In genomic region chr2:155284647-155285046, GRCm38 (mm10) we compare ENCODE assay signal across 15 mouse cellular contexts. TPM values are rescaled to one million over a fixed set of nuclear protein-coding genes. Genes with fewer than 3 reads are reported as not detected.
DNase-seq lines count a peak whose midpoint lies in the region; ATAC-seq and TF ChIP-seq lines count a peak whose summit lies in the region.
"Had no signal": no experiment of that assay in that cellular context is flagged by ENCODE, and none has a peak within 500 bp of the region (broad histone marks: within the 10 kb centered on the region; RNA-seq: fewer than 3 reads in every experiment).

No protein-coding gene starts in this region.

- TF ChIP-seq CTCF in left cerebral cortex, adult 2 months (IDR thresholded peaks at IDR 0.05): no peak
- TF ChIP-seq CTCF in heart, postnatal 0 days (IDR thresholded peaks at IDR 0.05; ENCODE audit: low read depth): no peak

- 33% methylated on average over 7 of the region's 7 CpGs for WGBS in heart, postnatal 0 days
- WGBS in stomach, embryonic 15.5 days: 58% methylated on average over 7 of the region's 7 CpGs

- H3K4me1 ChIP-seq in heart, postnatal 0 days (ENCODE audit: control insufficient read depth, insufficient read depth): peaks cover 30% of the 10 kb centered on the region
- no peaks in the 10 kb centered on the region for H3K4me1 ChIP-seq in stomach, embryonic 15.5 days
- H3K4me1 ChIP-seq: embryonic facial prominence, embryonic 12.5 days; forebrain, embryonic 10.5 days had no signal

- DNase-seq in left cerebral cortex, adult 2 months (ENCODE audit: extremely low spot score in 1 of 2, low spot score in 2 of 2): no peak
- DNase-seq in left cerebral cortex, adult 18-20 months (ENCODE audit: low spot score in 2 of 2): no peak
- DNase-seq in heart, adult 18-20 months: peak; percentile 58 to 62
- peak; percentile 16 for DNase-seq in heart, postnatal 0 days (ENCODE audit: low spot score)
- no peak for DNase-seq in cerebellum, postnatal 10 days
- DNase-seq: cerebellum, postnatal 36 days; kidney, postnatal 36 days; lung, embryonic 14.5 days; right cerebral cortex, postnatal 25 days had no signal

- H3K9me3 ChIP-seq in heart, postnatal 0 days (replicated peaks; ENCODE audit: control insufficient read depth, low read length): no peaks in the 10 kb centered on the region
- H3K9me3 ChIP-seq in stomach, embryonic 15.5 days: no peaks in the 10 kb centered on the region
- H3K9me3 ChIP-seq: embryonic facial prominence, embryonic 12.5 days; forebrain, embryonic 10.5 days had no signal

- 0 out of 2 replicates have a peak overlapping the region, but pooled peaks have one; percentile 0 for H3K9ac ChIP-seq in heart, postnatal 0 days (replicated peaks; ENCODE audit: low read depth, low read length)
- H3K9ac ChIP-seq in stomach, embryonic 15.5 days: no peak overlapping the region
- H3K9ac ChIP-seq: embryonic facial prominence, embryonic 12.5 days; lung, embryonic 14.5 days had no signal

- TF ChIP-seq EP300 in heart, postnatal 0 days (IDR thresholded peaks at IDR 0.05; ENCODE audit: low read depth): no peak

- H3K27me3 ChIP-seq in heart, postnatal 0 days (ENCODE audit: control insufficient read depth, insufficient read depth, low read length): no peaks in the 10 kb centered on the region
- H3K27me3 ChIP-seq in stomach, embryonic 15.5 days (replicated peaks): no peaks in the 10 kb centered on the region
- H3K27me3 ChIP-seq: embryonic facial prominence, embryonic 12.5 days had no signal

- H3K36me3 ChIP-seq in heart, postnatal 0 days (replicated peaks; ENCODE audit: control insufficient read depth, insufficient read depth, low read length): no peaks in the 10 kb centered on the region; the same call in 1 of the 2 replicates
- H3K36me3 ChIP-seq in stomach, embryonic 15.5 days: peaks cover 7% of the 10 kb centered on the region; the same call in 1 of the 2 replicates

- no peak for ATAC-seq in heart, postnatal 0 days (ENCODE audit: insufficient read depth, low read depth)
- ATAC-seq in stomach, embryonic 15.5 days (ENCODE audit: insufficient read depth, low FRiP score, low read depth): no peak
- no peak for ATAC-seq in megakaryocyte progenitor cell, adult 5-6 weeks (replicated peaks; ENCODE audit: poor library complexity)
- ATAC-seq: CD4-positive, CD25-positive, alpha-beta regulatory T cell, adult 4 months; hindbrain, embryonic 16.5 days had no signal

- H3K4me3 ChIP-seq in left cerebral cortex, adult 2 months: no peak overlapping the region
- no peak overlapping the region for H3K4me3 ChIP-seq in heart, postnatal 0 days (ENCODE audit: low read depth, low read length)
- H3K4me3 ChIP-seq in stomach, embryonic 15.5 days (replicated peaks): no peak overlapping the region
- H3K4me3 ChIP-seq: embryonic facial prominence, embryonic 12.5 days; forebrain, embryonic 10.5 days had no signal

- no peak overlapping the region; the same call in 1 of the 2 replicates for H3K4me2 ChIP-seq in heart, postnatal 0 days (ENCODE audit: low read depth, low read length)
- 0 out of 2 replicates have a peak overlapping the region, but pooled peaks have one; percentile 3 for H3K4me2 ChIP-seq in stomach, embryonic 15.5 days
- H3K4me2 ChIP-seq: embryonic facial prominence, embryonic 12.5 days; lung, embryonic 14.5 days had no signal

- peak overlapping the region; percentile 49; the same call in 1 of the 2 replicates for H3K27ac ChIP-seq in left cerebral cortex, adult 2 months
- H3K27ac ChIP-seq in heart, postnatal 0 days (ENCODE audit: low read depth): peak overlapping the region; percentile 85
- peak overlapping the region; percentile 57; the same call in 1 of the 2 replicates for H3K27ac ChIP-seq in stomach, embryonic 15.5 days
- H3K27ac ChIP-seq: embryonic facial prominence, embryonic 12.5 days; forebrain, embryonic 10.5 days had no signal

- intact Hi-C loops in left cerebral cortex, adult 2 months (cut with DNase I): no loop called here

RNA-seq across cellular contexts. Expression of gene Map1lc3a, which starts 8.6 kb away (rescaled TPM):
- 100 to 1,000 TPM; 313 to 317 TPM for total RNA-seq in left cerebral cortex, adult 2 months (2021)
- 100 to 1,000 TPM; 320 to 326 TPM for total RNA-seq in left cerebral cortex, adult 18-20 months (2021)
- total RNA-seq in heart, adult 18-20 months (2021): 100 to 1,000 TPM; 727 to 753 TPM
- 673 and 815 TPM in 2 replicates for total RNA-seq in heart, postnatal 0 days (2014; rRNA removed; ENCODE audit: low replicate concordance)
- 946 and 987 TPM in 2 replicates for polyA plus RNA-seq in heart, postnatal 0 days (2015; fragmentation: Nextera tagmentation; extraction: Ambion mirVana)
- 179 and 183 TPM in 2 replicates for polyA plus RNA-seq in stomach, embryonic 15.5 days (2015; fragmentation: Nextera tagmentation; extraction: Ambion mirVana)
- total RNA-seq in megakaryocyte progenitor cell, adult 5-6 weeks (2015): 3.4 and 4.0 TPM in 2 replicates
- 0.71 and 1.8 TPM in 2 replicates for total RNA-seq in megakaryocyte progenitor cell, adult 5-6 weeks (2017)

RNA-seq across cellular contexts. Expression of gene Dynlrb1, which starts 48.3 kb away (rescaled TPM):
- total RNA-seq in left cerebral cortex, adult 2 months (2021): 100 to 1,000 TPM; 294 to 305 TPM
- total RNA-seq in left cerebral cortex, adult 18-20 months (2021): 100 to 1,000 TPM; 293 to 300 TPM
- 100 to 1,000 TPM; 138 to 161 TPM for total RNA-seq in heart, adult 18-20 months (2021)
- 159 and 215 TPM in 2 replicates for total RNA-seq in heart, postnatal 0 days (2014; rRNA removed; ENCODE audit: low replicate concordance)
- 423 and 444 TPM in 2 replicates for polyA plus RNA-seq in heart, postnatal 0 days (2015; fragmentation: Nextera tagmentation; extraction: Ambion mirVana)
- polyA plus RNA-seq in stomach, embryonic 15.5 days (2015; fragmentation: Nextera tagmentation; extraction: Ambion mirVana): 342 and 358 TPM in 2 replicates
- total RNA-seq in megakaryocyte progenitor cell, adult 5-6 weeks (2015): 378 and 407 TPM in 2 replicates
- 230 and 257 TPM in 2 replicates for total RNA-seq in megakaryocyte progenitor cell, adult 5-6 weeks (2017)

Comparison
In these comparisons a context has a peak if more than half of its experiments do, and no peak if none do; other contexts are left out.
1. DNase-seq: peak in heart, adult 18-20 months (2 of 2) and heart, postnatal 0 days (single experiment); none in left cerebral cortex, adult 2 months (0 of 2), left cerebral cortex, adult 18-20 months (0 of 2) and cerebellum, postnatal 10 days (0 of 2).
2. RNA of gene Map1lc3a, which starts 8.6 kb away (total RNA-seq): 673 to 815 TPM in heart, postnatal 0 days, 727 to 753 TPM in heart, adult 18-20 months, 320 to 326 TPM in left cerebral cortex, adult 18-20 months and 313 to 317 TPM in left cerebral cortex, adult 2 months; 0.71 to 4.0 TPM in megakaryocyte progenitor cell, adult 5-6 weeks; every median in the first group is over 10 times any median in the second.
3. Peak in every context shown above with its lines, with median percentiles within 50 percentile points of each other: H3K27ac ChIP-seq.